Mouse (Mus musculus) embryonic facial prominence, embryonic 12.5 days (tissue): ENCODE data around the gene Irgm1. TPM values are rescaled to one million over a fixed set of nuclear protein-coding genes. Genes with fewer than 3 reads are reported as not detected.
A peak's percentile ranks its signal among the peaks of the same experiment; 100 is the strongest.

Source experiments
- ATAC-seq: fragments of 200-750 bp; cut with Nextera tagmentation; 2 replicates; pipeline ENCODE4 v1.8.0; 2017; ENCODE audit not compliant: insufficient number of reproducible peaks, insufficient read depth, low FRiP score, low TSS enrichment
- H3K27ac ChIP-seq: fragments of 300-500 bp; sonication (generic); 2 replicates; pipeline ENCODE4 v1.5.1; 2016; ENCODE audit warnings: mild to moderate bottlenecking
- H3K27me3 ChIP-seq: fragments of 300-500 bp; sonication (generic); 2 replicates; pipeline ENCODE4 v1.6.1; 2016; ENCODE audit warnings: mild to moderate bottlenecking, moderate library complexity
- H3K36me3 ChIP-seq: fragments of 300-500 bp; sonication (generic); 2 replicates; pipeline ENCODE4 v1.6.1; 2016; ENCODE audit warnings: mild to moderate bottlenecking
- H3K4me1 ChIP-seq: fragments of 300-500 bp; sonication (generic); 2 replicates; pipeline ENCODE4 v1.6.1; 2016
- H3K4me2 ChIP-seq: fragments of 300-500 bp; sonication (generic); replicated peaks from 2 replicates; pipeline ENCODE4 v1.6.1; 2016; ENCODE audit warnings: mild to moderate bottlenecking, moderate library complexity
- H3K4me3 ChIP-seq: fragments of 300-500 bp; sonication (generic); 2 replicates; pipeline ENCODE4 v1.5.1; 2016; ENCODE audit warnings: mild to moderate bottlenecking
- H3K9ac ChIP-seq: fragments of 300-500 bp; sonication (generic); 2 replicates; pipeline ENCODE4 v1.6.1; 2016; ENCODE audit warnings: mild to moderate bottlenecking, moderate library complexity
- H3K9me3 ChIP-seq: fragments of 300-500 bp; sonication (generic); 2 replicates; pipeline ENCODE4 v1.6.1; 2016; ENCODE audit warnings: mild to moderate bottlenecking, moderate library complexity
- WGBS: fragments of 180-500 bp; shearing (Covaris S2); methylation state at CpG from one replicate; pipeline ENCODE4 v1.1.7; 2016; 5-methylcytosine and 5-hydroxymethylcytosine counted together
- polyA plus RNA-seq: library from polyadenylated mRNA; unstranded; fragments of >200 nt; fragmentation: Nextera tagmentation; extraction: Ambion mirVana; gene quantifications from 2 replicates; pipeline ENCODE4 v1.2.1, GENCODE M21; 2016

The Irgm1 gene
- polyA plus RNA-seq, 1 experiment from 2014 or later = 3.5 TPM

- Histone ChIP-seq H3K36me3 (peaks cover 11% of the 10 kb centered on the region), H3K4me1 (peaks cover 13% of the 10 kb centered on the region; the same call in 1 of the 2 replicates), H3K27me3 (no peaks in the 10 kb centered on the region), H3K4me2 (peak within 1 kb of the TSS; percentile 89), H3K9me3 (no peaks in the 10 kb centered on the region), H3K27ac (peak within 1 kb of the TSS; percentile 92), H3K4me3 (peak within 1 kb of the TSS; percentile 86), H3K9ac (peak within 1 kb of the TSS; percentile 85)
- under 1% methylated on average over 77 of the region's 77 CpGs for WGBS
- peak; percentile 96 for ATAC-seq
These were observed 54.5 kb downstream of the Irgm1 start, which contains the start of gene Trim41 for GRCm38 (mm10) chr11:48816800-48817665. Gene Trim41, minus strand, starts transcription at chr11:48817353.

- Histone ChIP-seq H3K9me3 (no peaks in the 10 kb centered on the region), H3K27ac (peak overlapping the region; percentile 92), H3K4me2 (peak overlapping the region; percentile 89), H3K9ac (peak overlapping the region; percentile 85), H3K4me1 (peaks cover 13% of the 10 kb centered on the region; the same call in 1 of the 2 replicates), H3K4me3 (peak overlapping the region; percentile 86), H3K36me3 (peaks cover 18% of the 10 kb centered on the region), H3K27me3 (no peaks in the 10 kb centered on the region)
- ATAC-seq = peak; percentile 35
- 5% methylated on average over 16 of the region's 23 CpGs for WGBS
These were observed 55.2 kb downstream of the Irgm1 start for GRCm38 (mm10) chr11:48816281-48816781.

GRCm38 (mm10) chr11:48815851-48816250, 55.6 kb downstream of the Irgm1 start:
- peak overlapping the region; percentile 85 for H3K9ac ChIP-seq
- no peaks in the 10 kb centered on the region for H3K9me3 ChIP-seq
- no peaks in the 10 kb centered on the region for H3K27me3 ChIP-seq
- ATAC-seq = no peak
- H3K4me2 ChIP-seq = peak overlapping the region; percentile 89
- no peak overlapping the region for H3K27ac ChIP-seq
- WGBS = 78% methylated on average over 16 of the region's 16 CpGs
- peaks cover 22% of the 10 kb centered on the region for H3K36me3 ChIP-seq
- H3K4me3 ChIP-seq = peak overlapping the region; percentile 86
- peaks cover 13% of the 10 kb centered on the region; the same call in 1 of the 2 replicates for H3K4me1 ChIP-seq

DNA sequence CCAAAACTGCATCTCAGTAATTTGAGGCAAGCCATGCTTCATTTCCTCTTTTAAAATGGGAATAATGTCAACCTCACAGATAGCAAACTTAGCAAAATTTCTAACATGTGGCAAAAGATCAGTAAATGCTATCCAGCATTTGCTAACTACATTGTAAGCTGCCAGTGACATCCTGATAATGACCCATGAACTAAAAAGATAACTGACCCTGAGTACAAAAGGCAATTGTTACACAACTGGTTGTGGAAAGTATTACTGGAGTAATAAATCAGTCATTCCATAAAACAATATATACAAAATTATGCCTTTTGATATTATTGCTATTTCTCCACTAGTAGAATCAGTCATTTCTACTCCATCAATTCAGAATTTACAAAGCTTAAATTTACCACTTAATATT, 57.7 kb downstream of the Irgm1 start:
- ATAC-seq = no peak
- Histone ChIP-seq H3K36me3 (peaks cover 41% of the 10 kb centered on the region), H3K4me1 (peaks cover 13% of the 10 kb centered on the region; the same call in 1 of the 2 replicates)

More for the DNA sequence above, 57.7 kb downstream of the Irgm1 start:
- Histone ChIP-seq H3K4me3 (no peak overlapping the region), H3K9me3 (no peaks in the 10 kb centered on the region), H3K27me3 (no peaks in the 10 kb centered on the region), H3K9ac (no peak overlapping the region), H3K4me2 (no peak overlapping the region), H3K27ac (no peak overlapping the region)

Other genes starting within 250 kb of the Irgm1 start
- gene Rack1, start 71.4 kb downstream of the Irgm1 start, polyA plus RNA-seq = 660 and 665 TPM in 2 replicates
- gene Trim41, start 54.3 kb downstream of the Irgm1 start, polyA plus RNA-seq = 6.7 and 7.1 TPM in 2 replicates
- 0.65 and 1.5 TPM in 2 replicates for gene Trim7, start 45.5 kb downstream of the Irgm1 start, polyA plus RNA-seq
- gene Gm12184, start 45.0 kb downstream of the Irgm1 start, polyA plus RNA-seq = 6.9 and 7.0 TPM in 2 replicates
- gene Gm5431, start 30.5 kb upstream of the Irgm1 start, polyA plus RNA-seq = 0.06 TPM in 1 of 2 replicates, not detected in the other
- gene Psme2b, start 74.5 kb upstream of the Irgm1 start, polyA plus RNA-seq = 2.0 and 2.2 TPM in 2 replicates
- gene Olfr56, start 107.2 kb upstream of the Irgm1 start, polyA plus RNA-seq = not detected in 2 replicates
- gene 9930111J21Rik1, start 107.7 kb upstream of the Irgm1 start, polyA plus RNA-seq = 0.43 and 0.49 TPM in 2 replicates
- gene Gm12185, start 120.5 kb upstream of the Irgm1 start, polyA plus RNA-seq = not detected in 2 replicates
- 0.18 TPM in 1 of 2 replicates, not detected in the other for gene Tgtp1, start 122.5 kb upstream of the Irgm1 start, polyA plus RNA-seq
- 0.10 and 0.19 TPM in 2 replicates for gene 9930111J21Rik2, start 179.6 kb upstream of the Irgm1 start, polyA plus RNA-seq
- gene Tgtp2, start 192.5 kb upstream of the Irgm1 start, polyA plus RNA-seq = 0.15 TPM in 1 of 2 replicates, not detected in the other
- gene Ifi47, start 204.9 kb upstream of the Irgm1 start, polyA plus RNA-seq = 0.74 and 1.2 TPM in 2 replicates
- gene Olfr1396, start 243.2 kb upstream of the Irgm1 start, polyA plus RNA-seq = not detected in 2 replicates